ENCODE assay signal across 11 mouse cellular contexts in genomic region chr10:62527351-62527750, GRCm38 (mm10). TPM values are rescaled to one million over a fixed set of nuclear protein-coding genes. Genes with fewer than 3 reads are reported as not detected.
DNase-seq lines count a peak whose midpoint lies in the region; ATAC-seq and TF ChIP-seq lines count a peak whose summit lies in the region.
"Had no signal": no experiment of that assay in that cellular context is flagged by ENCODE, and none has a peak within 500 bp of the region (broad histone marks: within the 10 kb centered on the region; RNA-seq: fewer than 3 reads in every experiment).

TSS of gene Srgn (minus strand) at chr10:62527451.

- no peak for TF ChIP-seq CTCF in liver, embryonic 14.5 days (IDR thresholded peaks at IDR 0.05; ENCODE audit: low read depth)
- TF ChIP-seq CTCF in hindbrain, postnatal 0 days (IDR thresholded peaks at IDR 0.05; ENCODE audit: low read depth), result no peak

- DNase-seq in layer of hippocampus, postnatal 14 days (ENCODE audit: low spot score in 2 of 2), result no peak
- no peak for DNase-seq in layer of hippocampus, adult 8-10 months (ENCODE audit: low spot score in 2 of 2)
- no peak for DNase-seq in adrenal gland, adult 8-10 months
- no peak for DNase-seq in gastrocnemius, postnatal 10 days
- DNase-seq in liver, embryonic 14.5 days (ENCODE audit: low read depth in 3 of 3, low spot score in 3 of 3), result no peak
- DNase-seq in c-Kit-positive CD71-positive TER-119-positive erythroid progenitor cells, embryonic 14.5 days (ENCODE audit: low spot score), result no peak
- DNase-seq in layer of hippocampus, postnatal 10 days (ENCODE audit: low spot score in 2 of 2), result no peak
- DNase-seq in hindbrain, postnatal 0 days (ENCODE audit: low spot score), result no peak
- DNase-seq: right cerebral cortex, postnatal 4 days had no signal

- no peak within 1 kb of the TSS for H3K27ac ChIP-seq in liver, embryonic 14.5 days
- H3K27ac ChIP-seq in hindbrain, postnatal 0 days, result no peak within 1 kb of the TSS

- whole genome bisulfite sequencing in liver, embryonic 14.5 days (ENCODE audit: insufficient replicate concordance), result 76% methylated on average over 14 of the region's 14 CpGs
- WGBS in hindbrain, postnatal 0 days, result 83% methylated on average over 14 of the region's 14 CpGs

- H3K27me3 ChIP-seq in liver, embryonic 14.5 days (ENCODE audit: control insufficient read depth, insufficient read depth, low read length), result no peaks in the 10 kb centered on the region
- H3K27me3 ChIP-seq in hindbrain, postnatal 0 days (ENCODE audit: insufficient read depth, low read length), result no peaks in the 10 kb centered on the region

- H3K4me1 ChIP-seq in liver, embryonic 14.5 days (replicated peaks; ENCODE audit: control insufficient read depth in 2 of 2, insufficient read depth in 2 of 2, low read length in 1 of 2), result peaks cover under 1 to 4% of the 10 kb centered on the region in 2 experiments; a peak in 2 of 4 replicates
- no peaks in the 10 kb centered on the region for H3K4me1 ChIP-seq in hindbrain, postnatal 0 days (ENCODE audit: insufficient read depth, low read length)

- H3K4me3 ChIP-seq in liver, embryonic 14.5 days (ENCODE audit: insufficient read depth in 1 of 2, low read depth in 2 of 2, low read length in 2 of 2), result no peak within 1 kb of the TSS
- no peak within 1 kb of the TSS for H3K4me3 ChIP-seq in hindbrain, postnatal 0 days (ENCODE audit: low read length)
- H3K4me3 ChIP-seq: erythroblast, embryonic 14.5 days had no signal

- no peak for TF ChIP-seq EP300 in liver, embryonic 14.5 days (IDR thresholded peaks at IDR 0.05; ENCODE audit: low read depth)

- no peak within 1 kb of the TSS for H3K4me2 ChIP-seq in liver, embryonic 14.5 days (ENCODE audit: low read depth)
- no peak within 1 kb of the TSS for H3K4me2 ChIP-seq in hindbrain, postnatal 0 days (ENCODE audit: low read depth, low read length)

- H3K9ac ChIP-seq in liver, embryonic 14.5 days (replicated peaks), result no peak within 1 kb of the TSS
- H3K9ac ChIP-seq in hindbrain, postnatal 0 days (replicated peaks; ENCODE audit: low read length), result no peak within 1 kb of the TSS

- H3K36me3 ChIP-seq in liver, embryonic 14.5 days (replicated peaks; ENCODE audit: control insufficient read depth, insufficient read depth, low read depth), result no peaks in the 10 kb centered on the region
- no peaks in the 10 kb centered on the region for H3K36me3 ChIP-seq in hindbrain, postnatal 0 days (ENCODE audit: insufficient read depth, low read length)

- ATAC-seq in liver, embryonic 14.5 days (ENCODE audit: insufficient read depth), result no peak
- no peak for ATAC-seq in hindbrain, postnatal 0 days
- ATAC-seq: Patski had no signal

- no peaks in the 10 kb centered on the region for H3K9me3 ChIP-seq in liver, embryonic 14.5 days (ENCODE audit: control insufficient read depth, low read length)
- no peaks in the 10 kb centered on the region for H3K9me3 ChIP-seq in hindbrain, postnatal 0 days (ENCODE audit: low read length)

RNA-seq across cellular contexts. Expression of gene Srgn, which starts in this region (rescaled TPM):
- total RNA-seq in layer of hippocampus, postnatal 14 days (2021), result 10 to 100 TPM; 10.0 to 11.9 TPM
- total RNA-seq in layer of hippocampus, adult 8-10 months (2022), result 10 to 100 TPM in 2 of 4 experiments, 1 to 10 TPM in 2; 7.1 to 29.2 (median 16.0) TPM
- total RNA-seq in adrenal gland, adult 8-10 months (2022), result 10 to 100 TPM; 49.9 to 64.0 (median 50.9) TPM
- 10 to 100 TPM; 11.2 to 17.2 TPM for total RNA-seq in gastrocnemius, postnatal 10 days (2021)
- polyA plus RNA-seq in liver, embryonic 14.5 days (2012; rRNA removed), result 23.3 and 23.7 TPM in 2 replicates
- 73.2 and 82.6 TPM in 2 replicates for polyA plus RNA-seq in liver, embryonic 14.5 days (2014; fragmentation: Nextera tagmentation; extraction: Ambion mirVana)
- 10 to 100 TPM in 1 of 2 experiments, 1 to 10 TPM in 1; 9.3 to 10.3 TPM for total RNA-seq in layer of hippocampus, postnatal 10 days (2021)
- 6.5 and 7.4 TPM in 2 replicates for total RNA-seq in hindbrain, postnatal 0 days (2014; rRNA removed)
- 20.8 and 22.0 TPM in 2 replicates for polyA plus RNA-seq in hindbrain, postnatal 0 days (2015; fragmentation: Nextera tagmentation; extraction: Ambion mirVana)
- polyA plus RNA-seq: Patski had no signal
